8 mouse cellular contexts compared by ENCODE assay signal in genomic region chr17:42126488-42127237, GRCm38 (mm10).
DNase-seq lines count a peak whose midpoint lies in the region; ATAC-seq and TF ChIP-seq lines count a peak whose summit lies in the region.

No protein-coding gene starts in this region.

- no peak overlapping the region for H3K4me3 ChIP-seq in heart, embryonic 15.5 days
- no peak overlapping the region for H3K4me3 ChIP-seq in stomach, embryonic 16.5 days (replicated peaks; ENCODE audit: low read length)

- H3K4me1 ChIP-seq in heart, embryonic 15.5 days (replicated peaks), result no peaks in the 10 kb centered on the region
- no peaks in the 10 kb centered on the region for H3K4me1 ChIP-seq in stomach, embryonic 16.5 days (ENCODE audit: control insufficient read depth, insufficient read depth, low read length)

- no peak overlapping the region for H3K27ac ChIP-seq in heart, embryonic 15.5 days
- no peak overlapping the region for H3K27ac ChIP-seq in stomach, embryonic 16.5 days (ENCODE audit: low read length)

- no peak for TF ChIP-seq POLR2A in brain, embryonic 14.5 days (IDR thresholded peaks at IDR 0.05; ENCODE audit: borderline replicate concordance, extremely low read depth, insufficient read depth, insufficient read length, poor library complexity, severe bottlenecking)

- H3K9ac ChIP-seq in heart, embryonic 15.5 days, result no peak overlapping the region
- no peak overlapping the region for H3K9ac ChIP-seq in stomach, embryonic 16.5 days (ENCODE audit: low read length)

- peak; percentile 74 for ATAC-seq in heart, embryonic 15.5 days (replicated peaks; ENCODE audit: insufficient number of reproducible peaks, insufficient read depth, low FRiP score, low read depth)
- peak; percentile 71 for ATAC-seq in stomach, embryonic 16.5 days (ENCODE audit: insufficient read depth, low FRiP score)

- WGBS in heart, embryonic 15.5 days, result 45% methylated on average over 9 of the region's 9 CpGs
- 38% methylated on average over 9 of the region's 9 CpGs for WGBS in stomach, embryonic 16.5 days

- TF ChIP-seq CTCF in brain, embryonic 14.5 days (IDR thresholded peaks at IDR 0.05; ENCODE audit: borderline replicate concordance, extremely low read depth, insufficient read depth, insufficient read length), result no peak

- no peaks in the 10 kb centered on the region for H3K9me3 ChIP-seq in heart, embryonic 15.5 days (replicated peaks)
- no peaks in the 10 kb centered on the region for H3K9me3 ChIP-seq in stomach, embryonic 16.5 days (replicated peaks; ENCODE audit: control insufficient read depth, low read length)

- DNase-seq in lung, adult 18-20 months, result peak; percentile 3 to 5
- DNase-seq in lung, postnatal 25 days (ENCODE audit: low spot score), result no peak
- peak; percentile 78 for DNase-seq in brain, embryonic 14.5 days (ENCODE audit: low read depth)
- DNase-seq in kidney, postnatal 25 days, result peak; percentile 36 to 57
- no peak for DNase-seq in spleen, postnatal 4 days (ENCODE audit: low spot score in 2 of 2)
- DNase-seq in right cerebral cortex, adult 2 months (ENCODE audit: low spot score in 2 of 2), result no peak

- H3K27me3 ChIP-seq in heart, embryonic 15.5 days, result no peaks in the 10 kb centered on the region
- H3K27me3 ChIP-seq in stomach, embryonic 16.5 days (ENCODE audit: control insufficient read depth, insufficient read depth, low read length), result no peaks in the 10 kb centered on the region

- H3K4me2 ChIP-seq in heart, embryonic 15.5 days, result no peak overlapping the region
- H3K4me2 ChIP-seq in stomach, embryonic 16.5 days (ENCODE audit: low read depth, low read length), result no peak overlapping the region

- no peaks in the 10 kb centered on the region for H3K36me3 ChIP-seq in heart, embryonic 15.5 days
- no peaks in the 10 kb centered on the region for H3K36me3 ChIP-seq in stomach, embryonic 16.5 days (ENCODE audit: control insufficient read depth, insufficient read depth, low read length)

Comparison
In these comparisons a context has a peak if more than half of its experiments do, and no peak if none do; other contexts are left out.
1. DNase-seq: peak in lung, adult 18-20 months (2 of 2), brain, embryonic 14.5 days (single experiment) and kidney, postnatal 25 days (2 of 2); none in lung, postnatal 25 days (single experiment), spleen, postnatal 4 days (0 of 2) and right cerebral cortex, adult 2 months (0 of 2).